Mouse (Mus musculus) G1E-ER4 (cell line): ENCODE data around the gene Tbc1d2. TPM values are rescaled to one million over a fixed set of nuclear protein-coding genes. Genes with fewer than 3 reads are reported as not detected.

ENCODE experiments used
- GATA1 ChIP-seq: IDR thresholded peaks from one replicate; pipeline ENCODE4 v1.8.0; 2012; ENCODE audit warnings: low read length, inconsistent platforms
- polyA plus RNA-seq: library from polyadenylated mRNA; stranded (reverse); fragments of >175 nt; gene quantifications from 2 replicates; pipeline ENCODE4 v1.2.3, GENCODE M21; 2012

Tbc1d2 gene
- polyA plus RNA-seq, 1 experiment: not detected

- no peak for TF ChIP-seq GATA1
These were observed 7.1 kb upstream of the Tbc1d2 start for GRCm38 (mm10) chr4:46657116-46657515.

- no peak for TF ChIP-seq GATA1
These were observed 5.9 kb upstream of the Tbc1d2 start for GRCm38 (mm10) chr4:46655956-46656355.

- no peak for TF ChIP-seq GATA1
These were observed 5.3 kb upstream of the Tbc1d2 start for GRCm38 (mm10) chr4:46655298-46655697.

- TF ChIP-seq GATA1: no peak
These were observed 848 bp downstream of the Tbc1d2 start for GRCm38 (mm10) chr4:46649161-46649560.

GRCm38 (mm10) chr4:46643676-46644112 is 6.3 kb downstream of the Tbc1d2 start:
- TF ChIP-seq GATA1: no peak

- TF ChIP-seq GATA1: no peak
These were observed 6.9 kb downstream of the Tbc1d2 start for GRCm38 (mm10) chr4:46642924-46643675.

- TF ChIP-seq GATA1: no peak
These were observed 8.7 kb downstream of the Tbc1d2 start for GRCm38 (mm10) chr4:46641283-46641682.

GRCm38 (mm10) chr4:46639866-46640265 is 10.1 kb downstream of the Tbc1d2 start:
- TF ChIP-seq GATA1: no peak

- TF ChIP-seq GATA1: no peak
These were observed 14.1 kb downstream of the Tbc1d2 start for GRCm38 (mm10) chr4:46635702-46636430.

- no peak for TF ChIP-seq GATA1
These were observed 15.1 kb downstream of the Tbc1d2 start for GRCm38 (mm10) chr4:46634881-46635280.

- no peak for TF ChIP-seq GATA1
These were observed 17.5 kb downstream of the Tbc1d2 start for GRCm38 (mm10) chr4:46632465-46632864.

- TF ChIP-seq GATA1: no peak
These were observed 19.6 kb downstream of the Tbc1d2 start for GRCm38 (mm10) chr4:46630390-46630789.

- no peak for TF ChIP-seq GATA1
These were observed 21.1 kb downstream of the Tbc1d2 start for GRCm38 (mm10) chr4:46628873-46629272.

GRCm38 (mm10) chr4:46628081-46628480 is 21.9 kb downstream of the Tbc1d2 start:
- no peak for TF ChIP-seq GATA1

- no peak for TF ChIP-seq GATA1
These were observed 24.9 kb downstream of the Tbc1d2 start for GRCm38 (mm10) chr4:46625101-46625500.

- TF ChIP-seq GATA1: no peak
These were observed 27.0 kb downstream of the Tbc1d2 start for GRCm38 (mm10) chr4:46623007-46623406.

GRCm38 (mm10) chr4:46620946-46621345 is 29.1 kb downstream of the Tbc1d2 start:
- TF ChIP-seq GATA1: no peak

- TF ChIP-seq GATA1: no peak
These were observed 29.7 kb downstream of the Tbc1d2 start for GRCm38 (mm10) chr4:46620330-46620729.
